In genomic region chr13:105054181-105054940, GRCm38 (mm10) we compare ENCODE assay signal across 8 mouse cellular contexts. TPM values are rescaled to one million over a fixed set of nuclear protein-coding genes. Genes with fewer than 3 reads are reported as not detected.
DNase-seq lines count a peak whose midpoint lies in the region; ATAC-seq and TF ChIP-seq lines count a peak whose summit lies in the region.

Gene Rgs7bp (minus strand): TSS chr13:105054930.

- TF ChIP-seq CTCF in stomach, postnatal 0 days (IDR thresholded peaks at IDR 0.05; ENCODE audit: low read depth): peak; percentile 53

- no peak for TF ChIP-seq EP300 in stomach, postnatal 0 days (optimal IDR thresholded peaks at IDR 0.05)

- peak within 1 kb of the TSS; percentile 75 for H3K27ac ChIP-seq in forebrain, embryonic 13.5 days
- peak within 1 kb of the TSS; percentile 78 for H3K27ac ChIP-seq in heart, embryonic 16.5 days (ENCODE audit: low read length)
- no peak within 1 kb of the TSS for H3K27ac ChIP-seq in liver, embryonic 12.5 days
- H3K27ac ChIP-seq in stomach, postnatal 0 days (replicated peaks): 0 out of 2 replicates have a peak within 1 kb of the TSS, but pooled peaks have one; percentile 24

- H3K4me2 ChIP-seq in forebrain, embryonic 13.5 days: peak within 1 kb of the TSS; percentile 90
- H3K4me2 ChIP-seq in heart, embryonic 16.5 days (ENCODE audit: low read depth, low read length): peak within 1 kb of the TSS; percentile 94
- peak within 1 kb of the TSS; percentile 76 for H3K4me2 ChIP-seq in liver, embryonic 12.5 days
- peak within 1 kb of the TSS; percentile 93 for H3K4me2 ChIP-seq in stomach, postnatal 0 days (replicated peaks; ENCODE audit: low read depth)

- peak; percentile 42 to 50 for DNase-seq in B cell, adult 2 months
- peak; percentile 73 for DNase-seq in brain, embryonic 18.5 days (ENCODE audit: low read depth, low spot score)
- DNase-seq in kidney, postnatal 25 days: peak; percentile 33 to 57
- peak; percentile 57 for DNase-seq in naive thymus-derived CD4-positive, alpha-beta T cell, adult 2 months (ENCODE audit: low read depth)
- DNase-seq in stomach, postnatal 0 days (ENCODE audit: low spot score): peak; percentile 68

- peak within 1 kb of the TSS; percentile 70 for H3K9ac ChIP-seq in forebrain, embryonic 13.5 days
- peak within 1 kb of the TSS; percentile 86 for H3K9ac ChIP-seq in heart, embryonic 16.5 days (ENCODE audit: low read length)
- H3K9ac ChIP-seq in liver, embryonic 12.5 days: peak within 1 kb of the TSS; percentile 39; the same call in 1 of the 2 replicates
- H3K9ac ChIP-seq in stomach, postnatal 0 days (ENCODE audit: low read length): peak within 1 kb of the TSS; percentile 59

- peak within 1 kb of the TSS; percentile 58 for H3K4me3 ChIP-seq in forebrain, embryonic 13.5 days
- peak within 1 kb of the TSS; percentile 83 for H3K4me3 ChIP-seq in heart, embryonic 16.5 days (ENCODE audit: low read length)
- peak within 1 kb of the TSS; percentile 57 for H3K4me3 ChIP-seq in liver, embryonic 12.5 days
- H3K4me3 ChIP-seq in stomach, postnatal 0 days (ENCODE audit: low read depth, low read length): peak within 1 kb of the TSS; percentile 60

- no peaks in the 10 kb centered on the region for H3K9me3 ChIP-seq in forebrain, embryonic 13.5 days (replicated peaks)
- H3K9me3 ChIP-seq in heart, embryonic 16.5 days (replicated peaks; ENCODE audit: control insufficient read depth, low read length): no peaks in the 10 kb centered on the region
- no peaks in the 10 kb centered on the region for H3K9me3 ChIP-seq in liver, embryonic 12.5 days (replicated peaks)
- no peaks in the 10 kb centered on the region for H3K9me3 ChIP-seq in stomach, postnatal 0 days (ENCODE audit: control insufficient read depth, low read length)

- peaks cover 17% of the 10 kb centered on the region for H3K27me3 ChIP-seq in forebrain, embryonic 13.5 days
- no peaks in the 10 kb centered on the region for H3K27me3 ChIP-seq in heart, embryonic 16.5 days (ENCODE audit: control insufficient read depth, insufficient read depth, low read length)
- H3K27me3 ChIP-seq in liver, embryonic 12.5 days (replicated peaks): peaks cover 74% of the 10 kb centered on the region
- no peaks in the 10 kb centered on the region for H3K27me3 ChIP-seq in stomach, postnatal 0 days (ENCODE audit: control insufficient read depth, insufficient read depth, low read length)

- ATAC-seq in forebrain, embryonic 13.5 days: peak; percentile 91
- peak; percentile 81 for ATAC-seq in heart, embryonic 16.5 days (replicated peaks; ENCODE audit: extremely low read depth, insufficient read depth, low FRiP score)
- ATAC-seq in liver, embryonic 12.5 days: peak; percentile 59
- peak; percentile 80 for ATAC-seq in stomach, postnatal 0 days (ENCODE audit: low FRiP score, low TSS enrichment)

- under 1% methylated on average over 68 of the region's 75 CpGs for WGBS in forebrain, embryonic 13.5 days
- WGBS in heart, embryonic 16.5 days: under 1% methylated on average over 75 of the region's 75 CpGs
- WGBS in liver, embryonic 12.5 days (ENCODE audit: insufficient replicate concordance): under 1% methylated on average over 75 of the region's 75 CpGs
- under 1% methylated on average over 62 of the region's 75 CpGs for WGBS in stomach, postnatal 0 days

- peaks cover 20% of the 10 kb centered on the region for H3K4me1 ChIP-seq in forebrain, embryonic 13.5 days
- peaks cover 14% of the 10 kb centered on the region for H3K4me1 ChIP-seq in heart, embryonic 16.5 days (ENCODE audit: control insufficient read depth, insufficient read depth, low read length)
- 0 out of 2 replicates have a peak, but pooled peaks cover 15% of the 10 kb centered on the region for H3K4me1 ChIP-seq in liver, embryonic 12.5 days
- no peaks in the 10 kb centered on the region; the same call in none of the 2 replicates for H3K4me1 ChIP-seq in stomach, postnatal 0 days (replicated peaks; ENCODE audit: control insufficient read depth, insufficient read depth)

- no peaks in the 10 kb centered on the region for H3K36me3 ChIP-seq in forebrain, embryonic 13.5 days (ENCODE audit: poor library complexity, severe bottlenecking)
- H3K36me3 ChIP-seq in heart, embryonic 16.5 days (ENCODE audit: control insufficient read depth, insufficient read depth): no peaks in the 10 kb centered on the region
- no peaks in the 10 kb centered on the region for H3K36me3 ChIP-seq in liver, embryonic 12.5 days
- no peaks in the 10 kb centered on the region for H3K36me3 ChIP-seq in stomach, postnatal 0 days (ENCODE audit: control insufficient read depth, insufficient read depth, low read length)

RNA-seq across cellular contexts. Expression of gene Rgs7bp, which starts in this region (rescaled TPM):
- 2.2 and 2.7 TPM in 2 replicates for polyA plus RNA-seq in forebrain, embryonic 13.5 days (2015; fragmentation: Nextera tagmentation; extraction: Ambion mirVana)
- 2.8 and 3.0 TPM in 2 replicates for polyA plus RNA-seq in heart, embryonic 16.5 days (2015; fragmentation: Nextera tagmentation; extraction: Ambion mirVana)
- 0.54 and 0.64 TPM in 2 replicates for polyA plus RNA-seq in liver, embryonic 12.5 days (2016; fragmentation: Nextera tagmentation; extraction: Ambion mirVana)
- polyA plus RNA-seq in stomach, postnatal 0 days (2015; fragmentation: Nextera tagmentation; extraction: Ambion mirVana): 1.5 and 1.8 TPM in 2 replicates

Comparison
In these comparisons a context has a peak if more than half of its experiments do, and no peak if none do; other contexts are left out.
1. Peak in ATAC-seq, H3K4me3 ChIP-seq, H3K9ac ChIP-seq and H3K4me2 ChIP-seq in liver, embryonic 12.5 days; RNA of the gene not detected or under 1 TPM.